Mouse (Mus musculus) adrenal gland (tissue): ENCODE data around the gene Zc3hav1.

Source experiments
- intact Hi-C: fragments of 180-260 bp; cut with DNase I; formaldehyde crosslinking; loops from one replicate; pipeline ENCODE4 v1.15.1; 2025

Gene Zc3hav1

GRCm38 (mm10) chr6:38298761-38299401 is 55.5 kb downstream of the Zc3hav1 start, which contains the start of gene Zc3hav1l:
Gene Zc3hav1l, minus strand, starts transcription at chr6:38299259.
- intact Hi-C loops: no loop called here

DNA sequence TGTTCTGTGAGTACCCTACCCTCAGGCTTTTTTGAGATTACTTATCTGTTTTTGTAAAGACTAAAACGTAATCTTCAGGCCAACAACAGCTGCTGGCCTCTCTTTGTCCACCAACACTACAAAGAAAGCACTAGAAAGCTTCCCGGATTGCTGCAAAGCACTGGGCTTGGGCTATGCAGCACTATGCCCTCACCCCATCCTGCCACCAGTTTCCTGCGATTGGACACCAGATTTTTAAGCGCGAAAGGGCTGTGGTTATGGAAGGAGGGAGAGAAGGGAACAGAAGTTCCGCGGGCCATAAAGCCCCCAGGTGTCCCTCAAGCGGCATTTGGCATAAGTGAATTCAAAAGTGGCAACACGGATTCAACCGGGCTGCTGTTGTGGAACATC is 56.2 kb downstream of the Zc3hav1 start:
- intact Hi-C loops: no loop called here

GRCm38 (mm10) chr6:38297580-38298245 is 56.7 kb downstream of the Zc3hav1 start:
- intact Hi-C loops: no loop called here

GRCm38 (mm10) chr6:38293708-38294107 is 60.7 kb downstream of the Zc3hav1 start:
- intact Hi-C loops: no loop called here

- intact Hi-C loops: no loop called here
Measured at GRCm38 (mm10) chr6:38292871-38293646, 61.3 kb downstream of the Zc3hav1 start.

GRCm38 (mm10) chr6:38284422-38284821 is 70.0 kb downstream of the Zc3hav1 start:
- intact Hi-C loops: no loop called here

DNA sequence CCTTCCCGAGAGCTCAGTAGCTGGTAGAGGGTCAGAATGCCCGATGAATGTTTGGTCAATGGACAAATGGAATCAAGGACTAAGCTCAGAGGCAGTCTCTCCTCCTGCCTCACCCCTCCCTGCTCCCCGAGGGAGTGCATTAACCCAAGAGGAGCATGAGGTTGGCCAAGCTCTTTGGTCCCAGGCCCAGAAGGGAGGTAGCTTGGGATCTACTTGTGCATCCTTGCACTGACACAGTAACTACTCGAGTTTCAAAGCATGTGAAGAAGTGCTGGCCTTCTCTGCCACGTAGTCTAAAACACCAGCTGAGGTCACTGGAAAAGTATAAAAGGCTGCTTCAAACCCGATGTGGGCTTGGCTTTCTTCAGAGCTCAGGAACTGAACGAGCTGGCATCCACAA is 89.9 kb downstream of the Zc3hav1 start:
- intact Hi-C loops: no loop called here

GRCm38 (mm10) chr6:38263393-38264159 is 90.8 kb downstream of the Zc3hav1 start:
- intact Hi-C loops: no loop called here

GRCm38 (mm10) chr6:38261877-38262276 is 92.5 kb downstream of the Zc3hav1 start:
- intact Hi-C loops: no loop called here

DNA sequence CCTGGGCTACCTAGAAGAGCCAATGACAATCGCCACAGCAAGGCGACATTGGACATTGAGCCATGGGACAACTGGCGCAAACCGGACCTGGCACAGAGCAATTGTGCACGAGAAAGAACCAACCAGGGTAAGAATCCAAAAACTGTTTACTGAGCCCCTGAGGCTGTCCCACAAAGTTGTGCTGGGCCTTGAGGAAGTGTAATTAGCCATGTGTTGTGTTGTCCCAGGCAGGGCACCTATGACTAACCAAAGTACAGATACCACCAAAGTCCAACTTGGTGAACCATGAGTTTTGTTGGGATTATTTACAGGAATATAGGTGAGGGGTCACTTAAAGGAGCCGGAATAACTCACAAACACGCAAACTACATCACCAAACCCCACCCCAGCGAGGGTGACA is 96.9 kb downstream of the Zc3hav1 start:
- intact Hi-C loops: no loop called here

GRCm38 (mm10) chr6:38256793-38257192 is 97.6 kb downstream of the Zc3hav1 start:
- intact Hi-C loops: no loop called here

DNA sequence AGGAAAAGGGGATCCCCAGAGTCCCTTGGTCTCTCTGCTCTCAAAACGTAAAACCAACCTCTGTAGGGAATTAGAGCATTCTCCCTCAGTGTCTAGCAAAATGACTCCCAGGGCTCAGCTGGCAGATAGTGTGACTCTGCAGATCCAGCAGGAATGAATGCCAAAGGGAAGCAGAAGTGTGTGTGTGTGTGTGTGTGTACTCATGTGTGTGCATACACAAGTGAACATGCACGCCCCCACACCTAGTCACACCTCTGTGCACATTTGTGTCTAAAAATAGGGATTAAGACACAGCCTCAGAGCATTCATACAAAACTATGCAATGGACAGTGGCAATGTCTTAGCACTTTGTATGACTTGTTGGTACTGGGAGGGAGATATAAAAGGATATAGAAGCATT is 98.6 kb downstream of the Zc3hav1 start:
- intact Hi-C loops: no loop called here
